Mouse (Mus musculus): ENCODE measurements around the gene Wdr37.

DNA sequence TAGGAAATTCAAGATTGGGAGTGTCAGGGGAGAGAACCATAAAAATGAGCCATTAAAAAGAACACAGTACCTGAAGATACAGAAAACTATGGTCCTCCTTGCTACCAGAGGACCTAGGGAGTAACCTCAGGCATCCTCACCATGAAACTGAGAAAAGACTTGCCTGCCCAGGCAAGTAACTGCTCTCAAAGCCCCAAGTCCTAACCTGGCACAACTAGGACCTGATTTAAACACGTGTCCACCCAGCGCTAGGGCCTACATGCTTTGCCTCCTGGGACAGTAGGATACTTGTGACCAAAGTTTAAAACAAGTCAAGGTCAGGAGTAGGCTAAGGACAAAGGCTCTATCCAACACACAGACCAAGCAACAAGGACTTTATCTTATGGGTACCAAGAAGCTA, 16.9 kb downstream of the Wdr37 start:
- TF ChIP-seq E2F4 (IDR thresholded peaks at IDR 0.05; ENCODE audit: insufficient read depth) (no peak), POLR2A (IDR thresholded peaks at IDR 0.05; ENCODE audit: insufficient read length, low read depth) (no peak), CEBPB (IDR thresholded peaks at IDR 0.05; ENCODE audit: insufficient read depth, poor library complexity, severe bottlenecking) (no peak), USF1 (IDR thresholded peaks at IDR 0.05; ENCODE audit: low read depth) (no peak), MYOG (IDR thresholded peaks at IDR 0.05; ENCODE audit: control insufficient read depth in 1 of 3, insufficient read depth in 1 of 3, insufficient read length in 2 of 3, low read depth in 2 of 3) (no peak), MAX (IDR thresholded peaks at IDR 0.05; ENCODE audit: low read depth) (no peak), MYOD1 (IDR thresholded peaks at IDR 0.05; ENCODE audit: control insufficient read depth in 1 of 3, insufficient read length in 2 of 3, low read depth in 2 of 3) (no peak), TCF12 (IDR thresholded peaks at IDR 0.05; ENCODE audit: insufficient read depth, poor library complexity, severe bottlenecking) (no peak)
